Mouse (Mus musculus): ENCODE measurements around the gene Ccl1.

DNA sequence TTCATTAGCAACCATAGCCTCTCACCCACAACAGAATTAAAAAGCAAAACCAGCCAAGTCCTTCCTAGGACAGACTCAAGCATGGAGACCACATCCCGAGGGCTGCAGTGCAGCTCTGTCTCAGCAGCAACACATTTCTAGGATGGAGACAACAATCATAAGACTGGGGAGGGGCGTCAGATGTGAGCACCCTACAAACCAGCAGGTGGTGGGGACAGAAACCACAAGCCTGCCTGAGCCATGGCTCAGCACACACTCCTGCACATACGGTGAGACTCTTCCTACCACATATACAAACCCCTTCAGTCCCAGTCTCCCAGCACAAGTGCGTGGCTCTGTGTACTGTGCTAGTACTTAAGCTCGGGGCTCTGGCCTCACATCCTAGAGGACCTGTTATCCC, 127.3 kb downstream of the Ccl1 start:
- TF ChIP-seq CTCF (IDR thresholded peaks at IDR 0.05) (no peak), EP300 (IDR thresholded peaks at IDR 0.05) (no peak)
